Mouse (Mus musculus): ENCODE measurements around the gene Inafm2.

Gene Inafm2

DNA sequence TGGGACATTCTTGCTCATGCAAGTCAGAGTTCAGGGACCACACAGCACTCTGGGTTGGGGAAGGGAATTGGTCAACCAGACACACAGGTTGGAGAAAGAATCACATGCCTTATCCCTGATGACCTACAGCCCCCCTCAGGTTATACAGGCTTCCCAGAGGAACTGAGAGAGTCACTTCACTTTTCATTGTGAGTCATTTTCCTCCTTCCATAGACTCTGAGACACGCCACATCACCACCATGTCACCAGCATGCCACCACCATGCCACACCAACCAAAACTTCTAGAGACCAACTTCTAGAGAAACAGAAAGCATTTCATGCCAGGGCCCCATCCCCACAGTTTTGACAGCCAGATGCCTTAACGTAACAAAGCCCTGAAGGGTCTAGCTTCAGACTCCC lies 18.7 kb upstream of the Inafm2 start:
- DNase-seq (ENCODE audit: low spot score in 2 of 2), result no peak

DNA sequence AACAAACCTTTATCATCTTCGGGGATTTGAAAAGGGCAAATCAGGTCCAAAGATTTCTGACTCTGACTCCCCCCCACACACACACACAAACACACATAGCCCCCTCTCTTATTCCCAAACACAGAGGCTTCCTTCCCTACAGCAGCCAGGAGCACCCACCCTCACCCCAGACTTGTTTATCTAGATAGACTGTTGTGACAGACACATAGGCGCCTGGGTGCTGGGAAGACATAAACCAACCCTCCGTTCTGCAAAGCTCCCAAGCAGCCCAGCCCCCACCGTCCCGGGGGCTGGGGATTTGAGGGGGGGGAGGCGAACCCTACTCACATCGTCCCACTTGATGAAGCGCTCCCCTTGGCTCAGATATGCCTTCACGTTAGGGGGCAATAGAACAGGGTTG lies 17.6 kb upstream of the Inafm2 start:
- no peak for DNase-seq (ENCODE audit: low spot score in 2 of 2)

DNA sequence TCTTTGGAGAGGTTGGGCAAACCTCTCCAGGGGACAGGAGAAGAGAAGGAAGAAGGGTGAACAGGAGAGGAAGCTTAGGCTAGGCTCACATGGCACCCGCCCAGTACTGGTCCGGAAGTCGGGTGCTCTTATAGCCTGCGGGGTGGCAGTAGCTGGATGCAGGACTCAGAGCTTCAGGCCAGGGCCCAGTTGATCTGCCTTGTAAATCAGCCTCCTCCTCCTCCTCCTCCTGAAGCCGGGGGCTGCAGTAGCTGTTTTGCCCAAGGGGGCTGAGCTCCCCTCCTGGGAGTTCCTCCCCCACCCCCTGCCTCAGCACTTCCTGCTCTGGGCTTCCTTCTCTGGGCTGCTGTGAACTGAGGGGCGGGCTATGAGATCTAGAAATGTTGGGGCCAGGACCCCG lies 17.2 kb upstream of the Inafm2 start, which contains the start of gene Plcb2:
TSS of gene Plcb2 (minus strand) at position 102 of the 400 bp plus-strand sequence.
- peak; percentile 34 to 44 for DNase-seq (ENCODE audit: low spot score in 2 of 2)

DNA sequence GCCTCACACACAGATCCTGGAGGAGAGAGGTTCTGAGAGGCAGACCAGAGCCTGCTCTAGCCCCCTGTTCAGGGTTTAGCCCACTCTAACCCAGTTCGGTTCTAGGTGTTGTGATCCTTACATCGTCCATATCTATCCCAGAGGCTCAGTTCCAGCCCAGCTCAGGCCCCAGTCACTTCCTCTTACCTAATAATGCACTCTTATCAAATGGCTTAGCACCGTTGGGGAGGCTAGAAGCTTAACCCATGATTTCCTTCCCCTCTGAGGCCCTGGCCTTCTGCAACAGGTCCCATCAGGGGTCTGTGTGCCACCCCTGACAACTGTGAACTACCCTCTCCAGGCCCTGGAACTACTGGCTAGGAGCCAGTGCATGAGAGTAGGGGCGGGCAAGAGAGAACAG lies 16.4 kb upstream of the Inafm2 start:
- no peak for DNase-seq (ENCODE audit: low spot score in 2 of 2)

DNA sequence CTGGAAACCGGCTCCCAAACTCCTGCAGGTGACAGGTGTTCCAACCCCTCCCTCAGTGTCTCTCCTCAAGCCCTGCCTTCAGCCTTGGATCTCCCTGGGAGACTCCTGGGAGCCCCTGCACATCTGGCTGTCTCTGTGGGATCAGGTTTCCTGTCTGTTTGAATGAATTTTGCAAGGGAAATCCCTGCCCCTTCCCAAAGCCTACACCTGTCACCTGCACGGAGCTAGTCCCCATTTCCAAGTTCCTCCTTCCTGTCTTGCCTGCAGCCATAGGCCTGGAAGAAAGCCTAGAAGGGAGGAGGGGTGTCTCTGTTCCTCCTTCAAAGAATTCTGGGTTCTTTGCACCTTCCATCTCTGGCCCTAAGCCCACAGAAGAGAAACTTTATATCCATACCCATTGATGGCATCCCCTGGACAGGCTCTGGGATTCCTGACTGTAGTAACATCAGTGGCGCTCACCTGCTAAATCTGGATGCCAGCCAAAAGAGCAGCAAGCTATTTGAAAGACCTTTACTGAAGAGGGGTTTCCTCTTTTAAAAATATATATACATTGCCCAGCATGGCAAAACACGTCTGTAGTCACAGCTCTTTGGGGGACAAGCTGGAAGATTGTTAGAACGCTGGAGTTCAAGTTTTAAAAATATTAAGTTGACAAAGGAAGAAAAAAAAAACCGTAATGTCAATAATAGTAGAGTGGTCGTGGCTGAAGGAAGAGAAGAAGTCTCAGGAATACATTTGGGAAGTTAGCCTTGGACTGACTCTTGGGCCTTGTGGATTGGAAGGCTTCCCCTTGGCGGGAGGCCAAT lies 15.5 kb upstream of the Inafm2 start:
- DNase-seq (ENCODE audit: low spot score in 2 of 2), result no peak

DNA sequence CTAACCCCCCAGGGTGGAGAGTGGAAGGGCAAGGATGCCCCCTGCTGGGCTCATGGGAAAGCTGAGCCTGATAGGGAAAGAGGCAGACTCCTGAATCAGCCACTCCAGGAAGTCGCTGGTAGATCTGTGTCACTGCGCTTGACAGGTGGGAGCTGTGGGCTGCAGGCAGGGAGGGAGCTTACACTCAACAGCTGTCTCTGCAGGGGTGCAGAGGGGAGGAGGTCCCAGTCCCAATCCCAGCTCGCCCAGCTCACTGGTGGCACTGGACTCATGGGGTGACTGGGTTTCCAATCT lies 15.0 kb upstream of the Inafm2 start:
- peak; percentile 25 to 51 for DNase-seq (ENCODE audit: low spot score in 2 of 2)

DNA sequence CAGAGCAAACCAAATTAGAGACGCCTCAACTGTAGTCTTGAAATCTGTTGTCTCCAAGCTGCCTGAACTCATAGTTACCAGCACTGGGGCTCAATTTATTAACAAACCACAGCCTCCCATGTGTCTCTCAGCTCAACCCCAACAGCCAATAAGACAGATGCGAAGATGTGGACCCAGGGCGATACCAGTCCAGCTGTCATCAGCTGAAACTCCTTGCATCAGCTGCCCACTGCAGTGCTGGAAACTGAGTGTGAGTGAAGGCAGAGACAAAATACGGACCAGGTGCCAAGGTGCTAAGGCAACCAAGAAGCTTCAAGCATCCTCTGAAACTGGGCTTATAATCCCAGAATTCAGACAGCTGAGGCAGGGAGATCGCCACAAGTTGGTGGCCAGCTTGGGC lies 13.6 kb upstream of the Inafm2 start:
- DNase-seq (ENCODE audit: low spot score in 2 of 2), result no peak

DNA sequence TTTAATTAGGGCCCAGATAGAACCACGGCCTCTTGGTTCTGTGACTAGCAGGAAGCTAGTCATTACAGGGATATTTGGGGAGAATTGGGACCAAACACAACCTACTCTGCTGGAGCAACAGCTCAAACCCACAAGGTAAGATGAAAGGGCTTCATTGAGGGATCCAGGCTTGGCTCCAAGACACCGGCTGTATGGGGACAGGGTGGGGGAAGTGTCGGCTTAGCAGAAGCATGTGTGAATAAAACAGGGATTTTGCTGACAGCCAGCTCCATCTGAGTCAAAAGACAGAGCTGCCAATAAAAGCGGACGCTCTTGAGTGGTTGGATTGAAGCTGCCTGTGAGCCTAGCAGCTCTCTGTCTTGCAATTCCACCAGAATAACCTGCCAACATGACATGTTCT lies 12.2 kb upstream of the Inafm2 start:
- no peak for DNase-seq (ENCODE audit: low spot score in 2 of 2)

DNA sequence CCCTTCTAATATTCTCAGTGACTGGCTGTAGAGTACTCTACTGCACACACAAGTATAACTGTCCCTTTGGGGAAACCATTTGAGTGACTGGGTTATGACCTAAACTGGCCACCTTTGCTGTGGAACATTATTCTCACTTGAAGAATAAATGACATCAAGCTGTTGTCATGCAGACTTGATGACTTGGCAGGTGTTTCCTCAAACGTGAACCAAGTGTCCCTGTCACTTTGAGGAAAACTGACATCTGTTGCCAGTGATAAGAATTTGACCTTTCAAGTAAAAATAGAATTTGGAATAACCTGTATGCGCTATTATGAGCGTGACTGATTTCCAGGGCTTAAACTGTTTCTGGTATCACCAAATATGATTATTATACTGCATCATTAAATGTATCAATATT lies 5.2 kb upstream of the Inafm2 start:
- DNase-seq (ENCODE audit: low spot score in 2 of 2), result no peak

DNA sequence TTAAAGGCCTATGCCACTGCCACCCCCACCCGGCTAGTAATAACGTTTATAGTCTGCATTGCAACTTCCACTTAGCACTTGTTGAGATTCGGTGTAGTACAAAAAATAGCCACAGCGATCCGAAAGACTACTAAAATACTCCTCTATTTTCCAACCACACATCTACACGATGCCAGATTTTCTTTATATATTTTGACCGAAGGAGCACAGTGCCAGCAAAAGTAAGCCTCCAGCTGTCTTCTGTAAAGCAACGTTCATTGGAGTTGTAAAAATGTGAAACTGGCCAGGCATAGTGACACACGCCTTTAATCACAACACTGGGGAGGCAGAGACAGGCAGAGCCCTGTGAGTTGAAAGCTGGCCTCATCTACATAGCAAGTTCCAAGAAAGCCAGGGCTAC lies 4.4 kb upstream of the Inafm2 start:
- no peak for DNase-seq (ENCODE audit: low spot score in 2 of 2)

DNA sequence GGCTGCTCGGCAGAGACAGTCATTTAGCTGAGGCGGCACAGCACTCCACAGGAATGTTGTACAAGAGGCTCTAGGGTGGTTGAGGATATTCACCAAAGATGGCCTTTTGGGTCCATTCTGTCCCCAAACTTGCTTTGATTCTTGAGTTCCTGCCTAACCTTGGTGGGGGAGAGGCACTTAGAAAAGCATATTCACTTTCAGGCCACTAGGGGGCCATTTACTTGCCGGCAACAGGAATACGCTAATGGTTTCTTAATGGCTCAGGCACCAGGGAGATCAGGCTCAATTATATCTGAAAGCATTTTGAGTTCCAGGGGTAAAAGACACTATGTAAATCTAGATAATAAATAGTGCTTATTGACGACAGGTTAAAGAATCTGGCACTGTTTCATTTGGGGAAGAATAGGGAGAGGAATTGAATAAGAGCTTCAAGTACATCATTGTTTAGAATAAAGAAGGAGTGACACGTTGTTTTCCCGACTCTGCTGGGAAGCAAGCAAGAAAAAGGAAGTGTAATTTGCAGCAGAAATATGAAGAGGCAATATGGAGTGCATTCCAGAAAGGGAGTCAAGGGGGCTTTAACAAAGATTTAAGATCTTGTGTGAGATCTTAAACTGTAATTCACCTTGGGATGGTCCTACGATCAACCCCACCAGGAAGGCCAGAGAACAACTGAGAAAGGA lies 2.2 kb upstream of the Inafm2 start:
- peak; percentile 41 to 47 for DNase-seq (ENCODE audit: low spot score in 2 of 2)

DNA sequence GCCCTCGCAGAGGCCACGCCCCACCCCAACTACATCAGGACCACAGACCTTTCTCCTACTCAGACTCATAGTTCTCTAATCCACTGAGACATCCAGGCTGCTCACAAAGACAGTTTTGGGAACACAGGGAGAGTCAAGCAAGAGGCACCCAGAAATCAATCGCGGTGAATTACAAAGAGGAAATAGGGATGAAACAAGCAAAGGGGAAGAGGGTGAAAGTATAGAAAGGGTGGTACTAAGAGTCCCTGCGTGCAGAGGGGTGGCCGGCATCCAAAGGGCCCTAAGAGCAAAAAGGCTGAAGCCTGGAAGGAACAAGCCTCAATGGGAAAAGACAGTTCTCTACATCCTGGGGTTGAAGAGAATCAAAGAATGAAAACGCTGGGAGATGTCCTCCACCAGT lies 937 bp upstream of the Inafm2 start:
- no peak for DNase-seq (ENCODE audit: low spot score in 2 of 2)

DNA sequence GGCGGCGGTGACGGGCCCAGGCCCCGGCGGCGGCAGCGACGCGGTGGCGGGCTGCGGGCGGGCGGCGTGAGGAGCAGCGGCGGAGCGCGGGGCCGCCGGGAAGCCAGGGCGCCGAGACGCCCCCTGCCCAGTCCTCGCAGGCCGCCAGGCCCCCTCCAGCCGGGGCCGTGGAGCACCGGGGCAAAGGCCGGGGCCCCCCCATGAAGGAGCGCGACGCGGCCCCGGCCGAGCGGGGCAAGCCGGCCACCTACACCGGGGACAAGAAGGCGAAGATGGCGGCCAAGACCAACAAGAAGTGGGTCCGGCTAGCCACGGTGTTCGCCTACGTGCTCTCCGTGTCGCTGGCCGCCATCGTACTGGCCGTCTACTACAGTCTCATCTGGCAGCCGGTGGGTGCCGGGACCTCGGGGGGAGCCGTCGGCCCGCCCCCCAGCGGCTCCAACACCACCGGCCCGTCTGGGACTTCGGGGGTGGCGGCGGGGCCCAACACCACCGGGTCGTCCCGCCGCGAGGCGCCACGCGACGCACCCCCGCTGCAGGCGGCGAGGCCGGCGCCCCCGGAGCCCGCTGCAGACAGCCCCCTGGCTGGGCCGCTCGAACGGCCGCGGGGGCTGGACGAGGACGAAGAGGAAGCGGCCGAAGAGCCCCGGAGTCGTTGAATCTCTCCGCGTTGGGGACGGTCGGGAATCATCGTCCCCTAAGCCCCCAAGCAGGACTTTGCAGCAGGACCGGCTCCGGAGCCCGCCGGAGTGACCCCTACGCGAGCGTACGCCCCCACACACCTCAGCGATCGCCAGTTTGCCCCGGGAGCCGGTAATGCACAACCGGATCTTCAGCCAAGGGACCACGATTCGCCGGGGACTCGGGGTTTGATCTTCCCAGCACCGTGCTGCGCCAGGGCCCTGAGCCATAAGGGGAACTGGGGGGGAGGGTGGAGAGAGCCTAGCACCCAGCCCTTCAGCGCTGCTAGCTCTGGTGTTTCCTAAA lies 650 bp downstream of the Inafm2 start:
- DNase-seq (ENCODE audit: low spot score in 2 of 2), result no peak

DNA sequence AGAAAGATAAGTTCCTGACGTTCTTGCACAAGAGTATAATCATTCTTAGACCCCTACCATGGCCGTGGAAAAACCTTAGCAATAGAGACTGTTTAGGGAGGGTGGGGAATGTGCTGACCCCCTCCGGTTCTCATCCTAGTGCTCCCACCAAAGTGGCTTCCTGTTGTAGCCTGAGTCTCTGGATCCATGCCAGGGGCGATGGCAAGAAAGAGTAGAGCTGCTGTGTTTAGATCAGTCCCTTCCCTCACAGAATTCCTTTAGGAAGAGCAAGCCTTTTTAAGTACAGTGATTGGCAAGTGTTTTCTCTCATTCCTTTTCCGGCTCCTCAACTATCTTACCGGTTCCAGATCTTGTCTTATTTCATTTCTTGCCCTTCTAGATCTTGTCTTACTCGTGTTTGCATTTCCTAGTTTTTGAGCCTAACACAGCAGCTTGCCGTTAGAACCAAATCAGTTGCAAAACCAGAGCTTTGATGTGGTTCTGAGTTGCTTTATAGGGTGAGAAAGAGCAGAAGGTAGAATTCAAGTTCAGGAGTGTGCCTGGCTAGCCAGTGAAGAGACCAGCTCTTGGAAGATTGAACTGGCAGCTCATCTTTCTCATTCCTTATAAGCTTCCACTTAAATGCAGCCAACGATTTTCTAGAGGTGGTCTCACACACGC lies 1.9 kb downstream of the Inafm2 start:
- DNase-seq (ENCODE audit: low spot score in 2 of 2), result peak in 1 of 2 experiments; percentile 32

DNA sequence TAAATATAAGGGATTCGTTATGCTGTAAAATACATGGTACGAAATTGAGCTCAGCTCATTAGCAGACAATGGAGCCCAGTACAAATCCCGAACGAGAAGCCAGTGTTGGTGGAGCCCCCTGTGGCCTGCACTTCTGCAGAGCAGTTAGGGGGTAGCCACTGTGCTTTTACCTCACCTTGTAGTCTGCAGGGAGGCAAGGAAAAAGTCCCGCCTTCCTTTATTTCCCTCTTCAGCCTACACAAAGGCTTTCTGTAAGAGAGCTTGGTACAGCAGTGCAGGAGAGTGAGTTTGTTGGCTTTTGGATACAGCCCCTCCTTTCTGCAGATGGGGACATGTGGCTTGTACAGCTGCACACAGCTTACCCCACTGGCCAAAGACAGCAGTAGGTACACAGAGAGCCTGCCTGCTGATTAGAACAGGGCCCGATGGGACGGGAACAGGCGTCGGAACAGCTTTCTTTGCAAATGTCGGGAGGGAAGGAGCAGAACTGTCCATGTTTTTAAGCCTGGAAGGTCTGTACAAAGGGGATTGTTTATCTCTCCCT lies 3.9 kb downstream of the Inafm2 start:
- DNase-seq (ENCODE audit: low spot score in 2 of 2), result no peak

DNA sequence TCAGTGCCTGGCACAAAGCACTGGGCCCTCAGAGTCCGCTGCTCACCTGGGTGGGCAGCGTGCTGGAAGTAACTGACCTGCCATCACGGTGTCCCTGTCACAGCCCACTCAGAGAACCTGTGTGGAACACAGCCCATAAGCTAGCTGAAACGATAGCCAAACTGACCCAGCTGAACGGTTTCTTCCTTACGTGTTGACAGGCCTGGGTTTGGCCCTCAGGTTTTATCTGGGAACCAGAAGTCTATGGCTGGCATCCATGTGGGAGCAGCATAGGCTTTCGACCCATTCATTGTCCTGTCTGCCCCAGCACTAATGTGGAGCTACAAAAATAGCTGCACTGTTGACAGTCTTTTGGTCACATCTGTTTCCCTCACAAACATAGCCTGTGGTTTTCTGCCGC lies 4.9 kb downstream of the Inafm2 start:
- DNase-seq (ENCODE audit: low spot score in 2 of 2), result no peak

DNA sequence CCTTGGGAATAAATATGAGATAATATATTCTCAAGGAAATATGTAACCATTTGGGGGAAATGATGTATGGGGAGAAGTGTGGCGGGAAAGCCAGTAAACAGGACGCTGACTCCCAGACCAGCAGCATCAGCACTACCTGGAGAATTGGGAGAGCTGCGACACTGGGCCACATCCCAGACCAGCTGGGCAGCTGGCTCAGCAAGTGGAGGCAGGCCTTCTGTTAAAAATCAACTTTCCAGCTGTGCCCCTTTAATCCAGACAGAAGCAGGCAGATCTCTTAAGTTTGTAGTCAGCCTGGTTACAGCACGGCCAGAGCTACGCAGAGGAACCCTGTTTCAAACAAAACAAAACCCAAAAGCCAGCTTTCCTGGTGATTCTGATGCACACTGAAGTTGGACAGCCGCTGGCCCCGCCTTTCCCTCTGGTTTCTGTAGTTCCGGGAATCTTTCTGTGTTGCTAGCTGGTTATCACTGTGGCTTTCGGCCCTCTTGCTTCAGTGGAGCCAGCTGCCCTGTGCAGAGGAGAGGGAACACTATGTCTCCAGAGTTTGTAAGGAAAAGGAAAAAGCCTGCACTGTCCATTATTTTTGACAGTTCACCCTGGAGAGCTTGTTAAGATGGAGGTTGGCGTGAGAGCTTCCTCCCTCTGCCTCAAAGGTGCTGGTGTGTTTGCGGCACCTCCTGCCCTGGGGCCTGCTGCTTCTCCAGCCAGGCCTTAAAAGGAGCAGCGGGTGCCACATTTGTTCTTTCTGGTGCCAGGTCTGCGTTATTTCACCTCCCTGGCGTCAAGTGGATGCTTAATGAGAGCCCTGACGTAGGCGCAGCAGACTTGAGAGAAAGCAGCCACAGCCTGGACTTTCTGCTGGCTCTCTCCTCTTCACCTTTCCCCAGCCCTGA lies 6.6 kb downstream of the Inafm2 start:
- no peak for DNase-seq (ENCODE audit: low spot score in 2 of 2)

DNA sequence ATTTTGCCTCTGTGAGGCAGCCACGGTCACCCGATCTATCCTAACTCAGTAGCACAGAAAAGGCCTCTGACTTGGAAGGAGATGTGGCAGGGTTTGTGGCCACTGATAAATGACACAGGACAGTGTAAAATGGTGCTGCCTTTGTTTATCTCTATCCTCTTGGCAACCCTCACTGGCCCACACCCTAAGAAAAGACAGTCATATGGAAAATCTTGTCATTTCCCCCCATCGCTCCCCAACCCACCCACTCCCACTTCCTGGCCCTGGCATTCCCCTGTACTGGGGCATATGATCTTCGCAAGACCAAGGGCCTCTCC lies 7.2 kb downstream of the Inafm2 start:
- DNase-seq (ENCODE audit: low spot score in 2 of 2), result no peak

DNA sequence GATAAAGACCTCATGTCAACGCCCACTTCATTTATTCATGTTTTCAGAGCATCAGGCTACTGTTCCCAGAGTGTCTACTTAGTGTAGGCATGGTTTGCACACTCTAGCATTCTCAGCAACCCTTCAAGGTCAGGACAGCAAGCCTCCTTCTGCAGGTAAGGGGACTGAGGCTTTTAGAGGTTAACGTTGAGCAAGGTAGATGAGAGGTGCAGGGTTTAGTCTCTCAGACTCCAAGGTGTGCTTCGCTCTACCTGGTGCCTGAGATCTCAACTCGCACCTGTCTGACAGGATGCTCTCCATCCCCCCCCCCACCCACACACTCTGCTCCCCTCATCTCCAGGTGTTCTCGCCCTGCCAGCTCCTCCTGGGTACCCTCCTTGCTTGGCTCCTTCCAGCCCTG lies 8.6 kb downstream of the Inafm2 start:
- no peak for DNase-seq (ENCODE audit: low spot score in 2 of 2)

DNA sequence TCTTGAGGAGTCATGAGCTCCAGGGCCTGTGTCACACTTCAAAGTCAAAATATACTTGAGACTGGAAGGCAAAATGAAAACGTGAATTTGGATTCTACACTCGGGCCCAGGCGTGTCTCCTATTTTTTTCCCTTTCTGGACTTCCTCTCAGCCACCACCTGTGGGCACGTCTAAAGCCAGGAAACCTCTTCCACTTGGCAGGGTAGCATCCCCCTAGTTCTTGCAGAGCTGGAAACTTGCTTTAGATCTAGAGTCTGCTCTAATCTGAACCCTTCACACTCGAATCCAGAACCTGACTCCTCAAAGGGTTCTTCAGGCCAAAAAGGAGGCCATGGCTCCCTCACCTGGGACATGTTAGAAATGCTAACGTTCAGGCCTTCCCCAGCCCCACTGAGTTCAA lies 9.8 kb downstream of the Inafm2 start:
- DNase-seq (ENCODE audit: low spot score in 2 of 2), result no peak

DNA sequence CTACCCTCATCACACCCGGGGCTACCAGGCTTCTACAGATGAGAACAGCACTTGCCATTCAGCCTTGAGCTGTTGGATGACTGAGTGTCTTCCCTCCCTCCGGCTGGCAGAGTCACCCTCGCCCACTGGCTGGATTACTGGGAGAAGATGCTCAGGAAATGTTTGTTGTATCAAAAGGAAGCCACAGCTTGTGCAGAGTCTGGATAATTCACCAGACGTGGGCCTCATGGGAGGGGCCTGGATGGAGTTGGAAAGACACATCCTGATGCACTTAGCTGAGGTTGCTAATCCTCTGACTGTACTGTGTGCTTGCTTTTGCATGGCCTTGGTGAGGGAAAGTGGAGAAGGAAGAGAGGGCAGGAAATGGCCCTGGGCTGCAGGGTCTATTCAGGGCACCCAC lies 10.5 kb downstream of the Inafm2 start:
- no peak for DNase-seq (ENCODE audit: low spot score in 2 of 2)

All from natural killer cell, adult 2 months (primary cell).